Mouse (Mus musculus) spleen, postnatal 0 days (tissue): ENCODE measurements around the gene Ly6g6e. TPM values are rescaled to one million over a fixed set of nuclear protein-coding genes. Genes with fewer than 3 reads are reported as not detected.

Experiments
- polyA plus RNA-seq: library from polyadenylated mRNA; unstranded; fragments of >200 nt; fragmentation: Nextera tagmentation; extraction: Ambion mirVana; gene quantifications from 2 replicates; pipeline ENCODE4 v1.2.1, GENCODE M21; 2015

Gene Ly6g6e
- 0.23 and 0.47 TPM in 2 replicates for polyA plus RNA-seq

GRCm38 (mm10) chr17:35076507-35077176 is at the start of gene Ly6g6e:
Ly6g6e (plus strand) TSS chr17:35076902.

DNA sequence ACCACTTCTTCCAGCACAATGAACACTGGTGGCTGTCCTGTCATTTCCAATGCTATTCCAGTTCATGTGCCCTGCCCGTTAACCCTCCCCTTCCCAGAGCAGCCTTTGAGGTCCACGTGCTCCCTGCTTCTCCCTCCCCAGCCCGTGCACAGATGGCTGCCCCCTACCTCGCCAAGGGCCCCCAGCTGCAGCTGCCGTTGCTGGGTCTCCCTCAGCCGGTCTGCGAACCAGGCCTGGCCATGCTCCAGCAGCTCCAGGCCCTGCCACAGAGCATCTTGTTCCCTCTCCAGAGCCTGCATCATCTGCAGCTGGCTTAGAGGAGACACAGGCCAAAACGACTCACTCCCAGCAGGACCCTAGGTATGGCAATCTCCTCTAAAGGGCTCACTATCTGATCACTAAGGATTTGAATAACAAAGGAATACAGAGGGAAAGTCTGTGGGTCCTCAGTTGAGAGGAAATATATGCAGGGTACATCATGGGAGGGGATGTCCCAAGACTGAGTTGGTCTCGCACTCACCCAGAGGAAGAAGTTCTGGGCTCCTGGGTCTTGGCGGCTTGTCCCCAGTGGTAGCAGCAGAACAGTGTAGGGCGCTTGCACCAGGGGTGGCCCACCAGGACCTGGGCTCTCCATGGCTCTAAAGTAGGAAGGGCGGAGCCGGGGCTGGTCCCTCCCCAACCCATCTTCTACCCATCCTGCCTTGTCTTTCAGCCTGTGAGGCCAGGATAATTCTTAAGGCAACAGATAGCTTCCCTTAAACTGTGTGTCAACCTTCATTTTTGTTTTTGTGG is 49.2 kb upstream of the Ly6g6e start, which contains the start of gene Sapcd1:
Gene Sapcd1 (minus strand): TSS at position 740 of the 792 bp plus-strand sequence.

DNA sequence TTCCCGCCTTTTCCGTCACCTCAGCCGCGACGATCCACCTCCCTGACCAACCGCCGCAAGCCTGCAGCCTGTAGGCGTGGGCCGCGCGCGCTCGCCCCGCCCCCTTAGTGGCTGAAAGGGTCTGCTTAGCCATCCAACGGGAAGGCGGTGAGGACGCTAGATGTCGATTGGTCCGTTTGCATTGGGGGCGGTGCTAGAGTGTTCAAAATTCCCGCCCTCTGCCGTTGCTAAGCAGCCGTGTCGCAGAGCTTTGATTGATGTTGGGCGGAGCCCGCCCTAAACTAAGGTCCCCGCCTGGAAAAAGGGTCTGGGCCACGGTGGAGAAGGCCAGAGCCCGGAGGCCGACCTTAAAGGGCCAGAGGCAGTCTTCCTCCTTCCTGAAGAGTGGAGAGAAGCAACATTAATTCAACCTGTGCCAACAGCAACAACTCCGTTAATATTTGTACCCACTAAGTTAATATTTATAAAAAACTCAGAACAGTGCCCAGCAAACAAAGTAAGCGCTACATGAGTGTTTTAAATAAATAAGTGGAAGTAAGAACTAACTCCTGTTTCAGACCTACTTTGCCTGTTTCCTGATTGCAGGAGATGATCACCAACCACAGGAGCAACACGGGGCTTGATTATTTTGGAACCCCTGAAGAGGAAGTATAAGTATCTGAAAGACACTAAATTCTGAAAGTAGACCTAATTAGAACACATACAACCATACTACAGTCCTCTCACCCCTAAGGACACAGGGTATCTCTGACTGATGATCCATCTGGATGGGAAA is 29.8 kb upstream of the Ly6g6e start, which contains the start of gene Msh5:
Gene Msh5 (minus strand): TSS at position 65 of the 775 bp plus-strand sequence.

GRCm38 (mm10) chr17:35049561-35050016 is 27.1 kb upstream of the Ly6g6e start, which contains the start of gene Clic1:
Clic1 (plus strand) TSS chr17:35049966.

GRCm38 (mm10) chr17:35058911-35059892 is 17.5 kb upstream of the Ly6g6e start, which contains the start of gene Ddah2:
Ddah2 (plus strand) TSS chr17:35059035.

GRCm38 (mm10) chr17:35064951-35065947 is 11.5 kb upstream of the Ly6g6e start, which contains the start of gene Ly6g6c:
Ly6g6c (plus strand) TSS chr17:35065388.

DNA sequence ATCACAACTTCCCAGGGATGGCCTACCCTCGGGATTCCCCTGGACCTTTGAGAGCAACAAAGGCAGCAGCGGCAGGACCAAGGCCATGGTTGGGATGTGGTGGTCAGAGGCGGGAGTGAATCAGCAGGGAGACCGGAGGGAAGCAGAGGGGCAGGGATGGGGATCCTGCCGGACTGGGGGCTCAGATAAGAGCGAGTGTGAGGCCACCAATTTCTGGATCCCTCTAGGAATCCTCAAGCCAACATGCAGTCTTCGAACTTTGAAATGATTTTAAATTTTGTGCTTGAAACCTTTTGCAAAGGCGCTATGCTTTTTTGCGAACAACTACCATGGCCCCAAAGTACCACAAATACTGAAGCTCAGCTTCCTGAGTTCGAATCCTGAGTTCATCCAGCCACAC is 10.6 kb upstream of the Ly6g6e start, which contains the start of gene Mpig6b:
Gene Mpig6b (minus strand): TSS at position 101 of the 400 bp plus-strand sequence.

GRCm38 (mm10) chr17:35077786-35078233 is 1.1 kb downstream of the Ly6g6e start, which contains the start of gene Ly6g6d:
Ly6g6d (minus strand) TSS chr17:35078065.

GRCm38 (mm10) chr17:35085208-35085865 is 8.6 kb downstream of the Ly6g6e start, which contains the start of gene Ly6g6f:
Ly6g6f (minus strand) TSS chr17:35085610.

GRCm38 (mm10) chr17:35088825-35089644 is 12.3 kb downstream of the Ly6g6e start, which contains the start of gene Abhd16a:
Abhd16a (plus strand) TSS chr17:35089263.

DNA sequence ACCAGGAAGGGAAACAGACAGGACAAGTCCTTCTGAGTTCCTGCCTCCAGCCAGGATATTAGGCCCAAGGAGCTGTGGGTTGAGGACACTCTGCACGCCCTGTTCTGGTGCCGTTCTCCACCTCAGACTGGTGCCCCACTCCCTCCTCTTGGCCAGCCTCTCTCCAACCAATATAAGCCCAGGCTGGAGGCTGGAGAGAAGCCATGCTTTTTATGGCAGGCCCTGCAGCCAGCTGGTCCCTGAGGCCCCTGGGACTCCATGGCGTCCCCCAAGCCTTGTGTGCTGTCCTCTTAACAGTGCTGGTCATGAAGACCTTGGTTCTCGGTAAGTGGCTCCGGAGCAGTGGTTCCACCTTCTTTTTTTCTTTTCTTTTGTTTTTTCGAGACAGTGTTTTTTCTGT is 31.4 kb downstream of the Ly6g6e start, which contains the start of gene Ly6g5c:
Gene Ly6g5c (plus strand): TSS at position 183 of the 400 bp plus-strand sequence.

GRCm38 (mm10) chr17:35115046-35116019 is 38.6 kb downstream of the Ly6g6e start, which contains the start of gene Ly6g5b:
Ly6g5b (minus strand) TSS chr17:35115428.

DNA sequence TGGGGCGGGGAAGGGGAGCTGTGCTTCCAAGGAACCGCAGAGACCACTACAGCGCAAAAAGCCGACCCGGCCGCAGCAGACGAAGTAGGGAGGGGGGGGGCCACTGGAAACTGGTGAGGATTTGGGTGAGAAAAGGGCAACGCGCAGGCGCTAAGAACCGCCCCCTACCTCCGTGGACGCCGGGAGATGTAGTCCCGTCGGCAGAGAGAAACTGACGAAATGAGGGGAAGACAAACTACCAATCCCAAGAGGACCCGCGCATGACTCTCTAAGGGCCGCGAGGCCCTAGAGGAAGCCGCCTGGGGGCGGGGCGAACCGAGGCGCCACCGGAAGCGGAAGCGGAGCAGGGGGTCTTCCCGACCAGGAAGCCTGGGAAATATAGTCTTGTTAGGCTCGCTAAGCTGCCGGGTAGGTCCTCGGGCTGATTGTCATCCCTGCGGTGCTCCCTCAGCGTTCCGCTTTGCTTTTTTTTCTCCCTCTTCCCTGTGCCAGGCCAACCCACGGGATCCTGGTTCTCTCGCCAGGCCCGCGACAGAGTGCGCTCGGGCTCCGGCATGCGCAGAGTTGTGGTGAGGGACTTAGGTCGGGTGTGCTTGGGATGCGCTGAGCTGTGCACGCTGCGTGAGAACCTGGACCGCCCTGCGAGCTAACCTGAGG is 44.6 kb downstream of the Ly6g6e start, which contains the start of gene Gpank1:
Gene Gpank1 (plus strand): TSS at position 313 of the 657 bp plus-strand sequence.

GRCm38 (mm10) chr17:35121871-35122303 is 45.2 kb downstream of the Ly6g6e start, which contains the start of gene Csnk2b:
Csnk2b (minus strand) TSS chr17:35122053.

DNA sequence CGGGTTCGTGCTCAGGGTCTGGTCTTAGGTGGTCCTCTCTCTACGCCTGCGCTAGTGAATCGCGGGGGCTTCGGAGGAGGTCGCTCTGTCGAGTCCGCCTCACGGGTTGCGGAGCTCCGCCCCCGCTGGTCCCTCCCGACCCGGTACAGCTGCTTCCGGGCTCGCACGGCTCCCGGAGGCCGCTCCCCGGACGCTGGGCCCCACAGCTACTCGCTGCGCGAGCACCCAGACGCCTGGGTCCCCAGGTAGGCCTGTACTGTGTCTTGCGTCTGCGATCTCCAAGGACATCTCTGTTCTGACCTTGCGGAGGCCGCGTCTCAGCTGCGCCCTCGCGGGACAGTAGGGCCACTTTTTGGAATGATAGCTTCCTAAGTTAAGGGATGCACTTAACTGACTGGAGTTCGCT is 49.5 kb downstream of the Ly6g6e start, which contains the start of gene D17H6S53E:
Gene D17H6S53E (plus strand): TSS at position 168 of the 406 bp plus-strand sequence.

